Mouse (Mus musculus) embryo, embryonic 11.5 days (tissue): ENCODE results near the gene Wrb.

Experiments
- DNase-seq: peaks from one replicate; pipeline ENCODE4 v3.0.0-alpha.2; 2012; ENCODE audit warnings: low read depth, low spot score

Wrb gene

DNA sequence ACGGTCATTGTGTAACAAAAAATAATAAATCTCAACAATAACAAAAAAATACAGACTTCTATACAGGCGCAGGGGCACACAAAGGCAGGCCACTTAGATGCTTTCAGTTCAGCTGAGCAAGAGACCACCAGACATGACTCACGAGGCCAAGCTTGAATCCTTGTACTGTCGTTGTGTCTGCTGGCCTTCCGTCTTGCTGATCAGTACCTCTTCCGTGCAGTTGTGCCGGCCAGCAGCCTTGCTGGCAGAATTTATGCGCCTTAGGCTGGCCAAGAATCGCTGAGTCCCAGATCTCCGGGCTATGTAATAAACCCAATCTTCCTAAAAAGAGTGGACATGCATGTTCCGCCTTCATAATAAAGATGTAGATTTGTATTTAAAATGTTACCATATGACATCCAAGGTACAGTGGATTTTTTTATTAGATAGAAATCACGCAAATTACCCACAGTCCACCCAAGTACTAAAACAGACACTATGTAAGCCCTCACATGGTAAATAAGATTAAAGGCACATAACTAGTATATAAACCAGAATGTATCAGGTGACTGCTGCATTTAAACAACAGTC lies 13.4 kb downstream of the Wrb start:
- DNase-seq, result no peak

DNA sequence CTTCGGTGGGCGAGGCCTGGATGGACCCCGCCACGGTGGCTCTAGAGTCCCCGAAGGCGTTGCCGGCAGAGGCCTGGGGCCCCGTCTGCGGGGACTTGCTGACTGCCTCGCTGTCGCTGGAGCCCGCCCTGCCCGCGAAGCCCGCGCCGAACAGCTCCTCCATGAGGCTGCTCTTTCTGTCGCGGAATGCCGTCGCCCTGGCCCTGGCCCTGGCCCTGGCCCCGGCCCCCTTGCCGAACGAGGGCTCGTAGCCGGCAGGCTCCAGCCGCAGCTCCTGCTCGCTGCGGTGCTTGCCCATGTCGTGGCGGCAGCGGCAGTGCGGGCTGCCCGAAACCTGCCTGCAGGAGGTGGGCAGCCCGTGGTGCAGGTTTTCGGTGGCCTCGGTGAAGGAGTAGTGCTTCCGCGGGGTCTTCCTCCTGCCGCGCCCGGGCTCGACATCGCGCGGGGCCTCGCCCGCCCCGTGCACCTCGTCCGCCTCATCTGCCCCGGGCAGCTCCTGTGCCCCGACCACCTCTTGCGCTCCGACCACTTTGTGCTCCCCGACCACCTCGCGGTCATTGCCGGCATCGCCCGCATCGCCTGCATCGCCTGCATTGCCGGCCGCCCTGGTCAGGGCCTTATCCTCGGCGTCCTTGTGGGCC lies 14.0 kb downstream of the Wrb start:
- DNase-seq, result peak; percentile 60

DNA sequence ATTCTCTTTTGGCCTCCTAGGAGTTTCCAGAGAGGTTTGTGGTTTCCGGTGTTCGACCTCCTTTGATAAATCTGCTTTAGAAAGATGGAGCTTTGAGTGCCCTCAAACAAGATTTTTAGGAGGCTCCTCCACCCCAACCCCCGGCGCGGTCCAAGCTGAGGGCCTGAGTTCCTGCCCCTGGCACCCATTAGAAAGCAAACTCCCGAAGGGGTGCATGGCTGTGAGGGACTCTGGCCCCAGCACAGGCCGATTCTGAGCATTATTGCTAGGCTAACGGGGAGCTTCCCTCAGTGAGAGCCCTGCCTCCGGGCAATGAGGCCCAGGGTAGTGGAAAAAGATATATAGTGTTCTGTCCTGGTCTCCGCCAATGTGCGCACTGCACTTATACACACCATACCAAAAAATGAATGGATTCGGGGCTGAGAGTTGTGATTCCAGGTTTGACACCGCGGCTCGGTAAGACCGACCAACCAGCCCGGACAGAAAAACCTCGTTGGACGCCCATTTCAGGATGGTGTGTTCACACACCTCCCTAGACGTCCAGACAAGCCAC lies 14.7 kb downstream of the Wrb start:
- no peak for DNase-seq

DNA sequence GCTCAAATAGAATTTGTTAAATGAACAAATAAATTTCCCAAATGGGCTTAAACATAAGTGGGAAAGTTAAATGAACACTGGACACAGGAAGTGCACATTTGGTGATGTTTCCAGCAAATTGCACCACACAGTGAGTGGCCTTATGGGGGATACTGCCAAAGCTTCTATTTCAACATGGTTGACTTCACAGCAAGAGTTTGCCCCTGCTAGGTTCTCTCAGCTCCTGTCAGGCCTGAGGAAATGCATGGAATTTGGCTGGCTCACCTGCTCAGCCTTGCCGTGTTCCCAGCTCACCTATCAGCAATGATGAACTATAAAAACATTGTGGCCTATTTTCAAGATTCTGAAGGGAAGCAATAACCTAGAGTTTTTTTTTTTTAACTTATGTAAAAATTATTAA lies 15.7 kb downstream of the Wrb start:
- DNase-seq, result no peak

DNA sequence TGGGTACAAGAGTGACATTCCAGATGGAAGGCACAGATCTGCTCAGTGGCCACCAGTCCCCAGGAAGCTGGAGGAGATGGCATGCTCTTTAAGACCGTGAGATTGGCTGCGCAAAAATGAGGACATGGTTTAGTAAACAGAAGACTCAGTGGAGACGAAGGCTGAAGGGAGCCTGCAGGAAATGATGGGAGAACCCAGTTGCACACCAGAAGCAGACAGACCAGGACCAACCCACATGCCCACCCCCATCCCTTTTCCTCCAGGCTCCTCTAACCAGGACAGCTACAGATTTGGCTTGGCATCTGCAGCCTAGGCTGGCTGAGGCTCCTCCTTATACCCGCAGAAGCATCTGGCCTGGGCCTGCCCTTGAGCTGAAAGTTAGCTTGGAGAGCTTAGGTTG lies 16.1 kb downstream of the Wrb start:
- no peak for DNase-seq

DNA sequence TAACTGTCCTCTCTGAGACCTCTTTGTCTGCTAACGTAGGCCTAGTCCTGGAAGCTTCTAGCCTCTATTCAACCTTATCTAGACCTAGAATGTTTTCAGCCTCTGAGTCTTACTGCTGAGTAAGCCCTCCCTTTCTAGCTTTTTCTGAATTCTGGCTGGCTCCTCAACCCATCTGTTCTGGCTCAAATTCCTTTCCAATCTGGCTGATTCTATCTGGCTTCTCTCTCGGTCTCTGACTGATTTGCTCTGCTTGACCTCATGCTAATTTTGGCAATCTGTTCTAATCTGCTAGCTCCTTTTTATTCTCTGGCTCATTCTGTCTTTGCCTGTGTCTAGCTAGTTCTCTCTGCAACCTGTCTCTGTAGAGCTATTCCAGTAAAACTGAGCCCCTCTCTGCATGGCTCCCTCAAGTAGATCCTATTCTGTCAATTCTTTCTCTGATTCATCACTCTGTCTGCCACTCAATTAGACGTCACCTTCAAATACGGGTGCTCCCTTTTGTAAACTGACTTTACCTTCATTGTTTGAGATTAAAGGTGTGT lies 20.6 kb downstream of the Wrb start:
- no peak for DNase-seq

DNA sequence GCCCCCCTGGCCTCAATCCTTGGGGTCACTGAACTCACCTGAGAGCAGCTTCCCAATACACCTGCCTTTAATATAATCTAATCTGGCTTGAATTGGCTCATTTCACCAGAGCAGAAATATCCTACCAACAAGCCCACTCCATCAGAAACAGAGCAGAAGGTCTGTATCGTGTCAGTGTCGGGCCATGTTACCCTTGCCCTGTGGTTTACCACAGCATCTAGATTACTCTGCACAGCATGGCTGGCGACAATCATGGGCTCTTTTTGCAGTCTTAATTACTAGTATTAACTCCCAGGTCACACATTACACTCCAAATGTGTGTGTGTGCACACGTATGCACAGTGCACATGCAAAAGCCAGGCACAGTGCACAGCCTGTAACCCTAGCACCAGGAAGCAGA lies 23.6 kb downstream of the Wrb start:
- DNase-seq, result no peak

DNA sequence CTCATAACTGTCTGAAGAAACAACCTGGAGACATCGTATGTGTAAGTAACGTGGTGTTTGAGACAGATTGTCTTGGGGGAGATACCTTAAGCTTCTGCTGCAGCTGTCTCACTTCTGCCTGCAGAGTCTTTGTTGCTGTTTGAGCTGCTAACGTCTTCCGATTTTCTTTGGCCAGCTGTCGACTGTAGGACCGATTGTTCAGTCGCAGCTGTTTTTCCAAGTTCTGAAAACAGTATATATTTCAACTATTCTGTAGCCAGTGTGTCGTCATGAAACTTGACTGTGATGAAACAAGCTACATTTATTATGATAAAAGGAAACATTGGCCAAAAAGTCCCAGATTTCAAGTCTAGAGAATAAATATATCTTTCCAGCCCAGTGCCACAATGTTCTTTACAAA lies 28.4 kb downstream of the Wrb start:
- no peak for DNase-seq

DNA sequence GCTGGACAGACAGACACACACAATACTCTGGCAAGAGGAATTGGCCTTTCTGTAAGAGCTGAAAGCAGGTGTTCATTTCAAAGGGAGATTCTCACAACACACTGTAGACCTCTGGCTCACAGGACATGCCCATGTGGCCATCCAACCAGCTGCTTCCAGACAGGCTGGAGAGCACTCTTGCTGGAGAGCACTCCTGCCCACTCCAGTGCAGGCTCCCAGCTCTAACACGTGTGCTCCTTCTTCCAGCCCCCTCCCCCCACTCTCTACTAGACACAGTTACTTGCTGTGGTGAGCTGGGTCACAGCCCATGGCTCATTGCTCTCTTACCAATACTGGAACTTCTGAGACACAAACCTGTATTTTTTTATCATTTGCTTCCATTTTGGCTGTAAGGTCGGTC lies 30.2 kb downstream of the Wrb start:
- no peak for DNase-seq

DNA sequence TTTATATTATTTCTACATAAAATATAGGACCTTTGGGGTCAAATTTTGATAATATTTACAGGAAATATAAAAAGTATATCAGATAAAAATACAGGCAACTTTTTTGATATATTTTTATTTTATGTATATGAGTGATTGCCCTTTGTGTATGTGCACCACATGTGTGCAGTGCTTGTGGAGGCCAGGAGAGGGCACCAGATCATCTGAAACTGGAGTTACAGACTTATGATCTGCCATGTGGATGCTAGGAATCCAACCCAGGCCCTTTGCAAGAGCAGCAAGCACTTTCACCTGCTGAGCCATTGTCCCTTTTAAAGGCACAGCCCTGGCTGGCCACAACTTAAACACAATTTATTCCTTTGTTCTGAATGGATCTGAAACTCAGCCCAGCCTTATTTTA lies 33.9 kb downstream of the Wrb start:
- DNase-seq, result no peak

DNA sequence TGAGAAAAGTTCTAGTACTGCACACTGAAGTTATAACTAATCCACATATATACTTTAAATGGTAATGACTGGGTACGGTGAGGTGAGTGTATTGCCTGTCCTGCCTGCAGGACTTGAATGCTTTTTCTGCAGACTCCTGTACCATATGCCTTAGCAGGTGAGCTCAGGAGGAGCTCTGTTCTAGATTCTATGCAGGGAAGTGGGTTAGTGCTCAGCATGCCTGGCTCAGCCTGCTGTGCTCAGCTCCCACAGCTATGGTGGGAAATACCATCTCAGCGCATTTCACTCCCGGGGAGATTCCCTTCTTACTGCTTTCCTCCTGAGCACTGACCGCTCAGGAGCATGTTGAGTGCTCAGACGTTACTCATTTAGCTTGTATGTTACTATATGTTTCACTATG lies 42.4 kb downstream of the Wrb start:
- no peak for DNase-seq

DNA sequence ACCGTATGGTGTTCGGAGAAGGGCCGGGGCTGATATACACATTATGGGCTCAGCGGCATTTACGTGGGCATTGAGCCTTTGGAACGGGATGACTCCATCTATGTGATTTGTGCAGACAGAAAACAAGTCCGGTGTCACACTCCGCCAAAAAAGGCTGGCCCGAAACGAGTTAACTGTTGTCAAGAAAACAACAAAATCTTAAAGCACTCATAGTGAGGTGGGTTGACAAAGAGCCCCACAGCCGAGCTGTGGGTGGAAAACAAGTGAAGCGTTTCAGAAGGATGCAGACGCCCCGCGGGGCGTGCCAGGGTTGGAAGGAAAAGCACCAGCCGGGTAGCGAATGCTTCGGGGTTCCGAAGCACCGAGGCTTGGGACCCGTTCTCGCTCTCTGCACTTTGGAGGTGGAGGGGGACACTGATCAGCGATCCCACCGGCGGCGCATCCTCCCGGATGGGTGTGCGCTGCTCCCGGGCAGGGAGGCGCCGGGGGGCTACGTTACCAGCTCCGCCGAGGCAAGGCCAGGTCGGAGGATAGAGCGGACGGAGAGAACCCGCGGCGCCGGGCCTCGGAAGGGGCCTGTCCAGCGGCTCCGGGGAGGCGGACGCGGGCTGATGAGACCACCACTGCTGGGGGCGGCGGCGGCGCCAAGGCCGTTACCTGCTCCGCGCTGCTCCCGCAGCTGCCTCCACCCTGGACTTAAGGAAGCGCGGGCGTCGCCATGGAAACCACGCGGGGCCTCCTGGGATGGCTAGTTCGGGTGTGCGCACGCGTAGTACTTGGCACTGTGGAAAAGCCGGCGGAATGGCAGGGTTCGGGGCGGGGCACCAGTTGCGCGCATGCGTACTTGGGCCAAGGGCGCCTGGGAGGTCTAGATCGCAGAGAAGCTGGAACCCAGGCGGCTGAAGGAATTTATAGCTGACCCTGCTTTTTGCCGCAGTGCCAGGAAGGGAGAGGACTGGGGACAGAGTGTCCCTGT lies 46.6 kb downstream of the Wrb start, which contains the start of gene Lca5l:
Gene Lca5l, minus strand, starts transcription at position 741 of the 976 bp plus-strand sequence.
- peak; percentile 99 for DNase-seq

DNA sequence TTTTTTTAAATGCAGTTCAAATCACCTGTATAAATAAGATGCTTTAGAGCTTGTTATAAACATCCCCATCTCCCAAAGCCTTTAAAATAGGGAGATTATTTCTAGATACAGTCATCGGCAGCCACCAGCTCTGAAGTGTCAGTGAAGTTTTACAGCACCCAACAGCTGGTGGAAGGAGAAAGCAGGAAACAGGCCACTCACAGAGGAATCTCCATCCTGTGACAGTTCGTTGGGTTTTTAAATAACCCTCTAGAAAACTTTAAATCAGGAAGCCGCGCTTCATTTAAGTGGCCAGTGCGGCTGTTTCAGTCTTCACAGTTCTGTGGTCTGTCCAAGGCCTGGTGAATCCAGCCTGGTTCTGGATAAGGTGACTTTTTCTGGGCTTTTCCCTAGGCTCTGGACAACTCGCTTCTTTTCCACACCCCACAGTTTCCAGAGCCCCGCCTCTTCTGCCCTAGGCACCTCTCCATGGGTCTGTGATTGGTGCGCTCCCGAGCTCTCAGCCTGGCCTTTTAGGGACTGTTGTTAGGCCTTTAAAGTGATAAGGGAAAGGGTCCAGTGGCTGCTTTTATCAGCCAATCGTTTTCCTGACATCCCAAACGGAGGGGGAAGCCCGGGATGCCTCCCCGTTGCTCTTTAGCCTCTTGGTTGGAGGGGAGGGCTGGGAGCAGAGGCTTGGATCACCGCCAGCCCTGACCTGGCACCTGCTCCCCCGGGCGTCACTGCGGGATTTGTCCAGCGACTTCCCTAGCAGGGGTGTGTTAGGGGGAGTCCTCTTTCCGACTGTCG lies 54.9 kb downstream of the Wrb start, which contains the start of gene Sh3bgr:
Gene Sh3bgr, plus strand, starts transcription at position 538 of the 789 bp plus-strand sequence.
- DNase-seq, result no peak

DNA sequence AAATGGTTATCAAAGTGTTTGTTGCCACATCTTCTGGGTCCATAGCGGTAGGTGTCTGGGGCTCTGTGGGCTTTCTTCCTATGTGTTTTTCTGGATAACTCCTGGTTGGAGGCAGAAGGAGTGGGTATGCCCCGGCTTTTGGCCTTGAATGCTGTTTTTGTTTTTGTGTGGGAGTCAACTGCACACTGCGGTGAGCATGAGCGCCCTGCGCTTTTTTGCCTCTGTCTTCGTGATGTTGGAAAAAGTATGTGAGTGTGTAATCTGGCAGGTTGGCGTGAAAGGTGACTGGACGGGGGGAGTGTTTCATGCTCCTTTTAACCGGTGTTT lies 55.5 kb downstream of the Wrb start:
- no peak for DNase-seq

DNA sequence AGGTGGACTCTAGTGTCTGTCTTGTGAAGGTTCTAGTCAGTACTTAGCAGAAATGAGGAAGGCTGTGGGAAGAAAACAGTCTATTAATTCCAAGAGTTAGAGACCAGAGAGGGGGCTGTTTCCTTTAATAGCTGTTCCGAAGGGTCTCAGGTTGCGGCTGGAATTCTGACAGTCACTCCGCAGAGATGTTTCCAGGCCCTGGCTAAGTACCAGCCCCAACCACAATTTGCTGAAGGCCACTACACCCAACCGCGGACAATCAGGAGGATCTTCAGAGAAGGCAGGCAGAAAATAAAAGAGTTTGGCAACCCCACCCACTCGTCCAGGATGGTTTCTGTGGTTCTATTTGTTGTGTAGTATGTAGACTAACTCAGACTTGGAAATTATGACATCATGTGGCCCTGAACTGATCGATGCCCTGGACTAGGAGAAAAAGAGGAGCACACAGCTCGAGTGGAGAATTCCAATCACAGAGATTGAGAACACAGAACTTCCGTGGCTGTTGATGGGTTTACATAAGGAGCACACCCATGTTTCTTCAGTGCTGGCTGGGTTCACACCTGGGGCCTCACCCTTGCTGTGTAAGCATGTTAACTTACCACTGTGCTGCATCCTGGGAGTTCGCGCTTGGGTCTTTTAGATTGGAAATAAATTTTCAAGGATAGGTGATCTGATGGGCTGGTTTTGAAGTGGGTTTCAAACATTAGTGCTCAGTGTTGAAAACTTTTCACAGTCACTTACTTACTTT lies 56.5 kb downstream of the Wrb start:
- no peak for DNase-seq
